Mouse (Mus musculus): ENCODE results near the gene Aig1. TPM values are rescaled to one million over a fixed set of nuclear protein-coding genes. Genes with fewer than 3 reads are reported as not detected.
A peak's percentile ranks its signal among the peaks of the same experiment; 100 is the strongest.
"Not testable (repeated sequence)": the region's sequence is repeated elsewhere in the genome, so short reads cannot be mapped to it uniquely, and the experiment has no call there.

The Aig1 gene
- polyA plus RNA-seq (2014; fragmentation: Nextera tagmentation; extraction: Ambion mirVana) = 35.3 and 39.1 TPM in 2 replicates

DNA sequence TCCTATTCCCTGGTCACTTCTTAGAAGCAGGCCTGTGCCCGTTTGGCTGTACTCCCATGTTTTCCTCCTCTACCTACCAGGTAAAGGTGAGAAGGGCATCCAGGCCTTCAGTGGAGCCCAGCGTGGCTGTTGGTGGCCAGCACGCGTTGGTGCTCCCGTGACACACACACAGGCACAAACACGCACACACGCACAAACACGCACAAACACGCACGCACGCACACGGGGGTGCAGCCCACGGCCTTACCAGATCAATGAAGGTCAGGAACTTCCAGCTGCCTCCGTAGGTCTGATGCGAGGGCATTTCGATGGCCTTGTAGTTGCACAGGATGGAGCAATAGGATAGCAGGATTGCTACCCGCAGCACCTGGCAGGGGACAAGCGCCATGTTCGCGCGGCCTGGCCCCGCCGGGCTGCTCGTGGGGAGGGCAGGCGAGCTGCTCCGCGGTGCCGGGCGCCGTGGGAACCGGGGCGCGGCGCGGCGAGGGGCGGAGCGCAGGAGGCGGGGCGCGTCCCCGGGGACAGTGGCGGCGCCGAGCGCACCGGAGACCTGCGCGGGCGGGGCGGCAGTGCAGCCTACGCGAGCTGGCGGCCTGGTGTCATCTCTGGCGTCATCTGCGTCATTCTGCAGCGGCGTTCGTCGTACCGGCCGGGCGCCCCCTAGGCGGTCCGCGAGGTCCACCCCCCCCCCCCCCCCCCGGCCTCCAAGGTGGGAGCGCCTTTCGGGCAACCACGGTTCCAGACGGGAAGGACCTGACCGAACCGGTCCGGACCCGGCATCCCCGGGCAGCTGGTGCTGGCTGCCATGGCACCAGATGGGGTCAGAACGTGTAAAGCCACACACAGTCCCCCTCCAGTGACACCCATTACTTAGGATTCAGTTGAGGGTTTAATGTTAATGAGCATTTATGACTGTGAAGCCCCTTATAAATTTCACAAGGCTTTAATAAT, at the start of gene Aig1:
Gene Aig1, minus strand, starts transcription at position 610 of the 951 bp plus-strand sequence.
- WGBS = 3% methylated on average over 48 of the region's 77 CpGs

GRCm38 (mm10) chr10:13916645-13917342, 48.0 kb upstream of the Aig1 start:
- 64% methylated on average over 12 of the region's 12 CpGs for WGBS
- Histone ChIP-seq H3K9me3 (ENCODE audit: control insufficient read depth, low read length) (no peaks in the 10 kb centered on the region), H3K9ac (ENCODE audit: low read depth, low read length) (no peak overlapping the region), H3K27ac (ENCODE audit: low read depth, low read length) (no peak overlapping the region), H3K4me2 (replicated peaks; ENCODE audit: low read depth, low read length) (no peak overlapping the region), H3K4me1 (ENCODE audit: control insufficient read depth, insufficient read depth, low read length) (no peaks in the 10 kb centered on the region), H3K27me3 (ENCODE audit: control insufficient read depth, insufficient read depth, low read length) (no peaks in the 10 kb centered on the region), H3K36me3 (ENCODE audit: control insufficient read depth, insufficient read depth, low read length) (no peaks in the 10 kb centered on the region), H3K4me3 (ENCODE audit: low read length) (no peak overlapping the region)
- ATAC-seq (ENCODE audit: low FRiP score, low TSS enrichment) = no peak

More for the DNA sequence above, at the start of gene Aig1:
- H3K27me3 ChIP-seq (ENCODE audit: control insufficient read depth, insufficient read depth, low read length) = no peaks in the 10 kb centered on the region
- peak within 1 kb of the TSS; percentile 75 for H3K9ac ChIP-seq (ENCODE audit: low read depth, low read length)
- H3K4me2 ChIP-seq (replicated peaks; ENCODE audit: low read depth, low read length) = peak within 1 kb of the TSS; percentile 79
- H3K27ac ChIP-seq (ENCODE audit: low read depth, low read length) = no peak within 1 kb of the TSS; the same call in 1 of the 2 replicates
- H3K4me1 ChIP-seq (ENCODE audit: control insufficient read depth, insufficient read depth, low read length) = peaks cover 4% of the 10 kb centered on the region; the same call in 1 of the 2 replicates
- H3K36me3 ChIP-seq (ENCODE audit: control insufficient read depth, insufficient read depth, low read length) = no peaks in the 10 kb centered on the region
- 0 out of 2 replicates have a peak, but pooled peaks cover 3% of the 10 kb centered on the region for H3K9me3 ChIP-seq (ENCODE audit: control insufficient read depth, low read length)
- ATAC-seq (ENCODE audit: low FRiP score, low TSS enrichment) = peak; percentile 92
- H3K4me3 ChIP-seq (ENCODE audit: low read length) = peak within 1 kb of the TSS; percentile 72

- WGBS = 70% methylated on average over 3 of the region's 3 CpGs
- H3K9me3 ChIP-seq (ENCODE audit: control insufficient read depth, low read length) = no peaks in the 10 kb centered on the region
- no peak overlapping the region for H3K27ac ChIP-seq (ENCODE audit: low read depth, low read length)
Measured at GRCm38 (mm10) chr10:13915211-13915610, 46.4 kb upstream of the Aig1 start.

GRCm38 (mm10) chr10:13913689-13914088, 44.9 kb upstream of the Aig1 start:
- H3K9me3 ChIP-seq (ENCODE audit: control insufficient read depth, low read length) = no peaks in the 10 kb centered on the region; the same call in 1 of the 2 replicates
- ATAC-seq (ENCODE audit: low FRiP score, low TSS enrichment) = no peak
- no peak overlapping the region for H3K27ac ChIP-seq (ENCODE audit: low read depth, low read length)

More at GRCm38 (mm10) chr10:13915211-13915610, 46.4 kb upstream of the Aig1 start:
- Histone ChIP-seq H3K9ac (ENCODE audit: low read depth, low read length) (no peak overlapping the region), H3K4me3 (ENCODE audit: low read length) (no peak overlapping the region), H3K4me1 (ENCODE audit: control insufficient read depth, insufficient read depth, low read length) (no peaks in the 10 kb centered on the region), H3K27me3 (ENCODE audit: control insufficient read depth, insufficient read depth, low read length) (no peaks in the 10 kb centered on the region), H3K4me2 (replicated peaks; ENCODE audit: low read depth, low read length) (no peak overlapping the region), H3K36me3 (ENCODE audit: control insufficient read depth, insufficient read depth, low read length) (no peaks in the 10 kb centered on the region)
- no peak for ATAC-seq (ENCODE audit: low FRiP score, low TSS enrichment)

DNA sequence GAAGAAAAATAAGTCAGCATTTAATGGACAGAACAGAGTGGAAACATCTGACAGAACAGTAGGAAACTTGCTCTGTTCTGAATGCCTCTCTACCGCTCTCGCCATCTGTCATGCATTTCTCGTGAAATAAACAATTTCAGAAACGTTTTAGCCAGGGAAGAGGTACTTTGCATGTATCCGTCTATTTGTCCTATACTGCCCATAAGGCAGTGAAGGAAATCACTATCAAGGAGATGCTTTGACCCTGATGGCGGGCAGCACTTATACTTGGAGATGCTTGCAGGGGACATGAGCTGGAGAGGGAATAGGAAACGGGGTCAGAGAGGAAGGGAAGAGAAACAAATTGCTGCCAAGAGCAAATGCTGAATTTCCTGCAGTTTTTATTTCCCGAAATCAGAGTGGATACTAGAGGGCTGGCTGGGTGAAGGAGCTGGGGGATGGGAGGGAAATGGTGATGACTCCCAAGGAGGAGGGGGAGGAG, 37.5 kb upstream of the Aig1 start:
- no peaks in the 10 kb centered on the region; the same call in 1 of the 2 replicates for H3K9me3 ChIP-seq (ENCODE audit: control insufficient read depth, low read length)
- no peaks in the 10 kb centered on the region for H3K27me3 ChIP-seq (ENCODE audit: control insufficient read depth, insufficient read depth, low read length)
- H3K4me1 ChIP-seq (ENCODE audit: control insufficient read depth, insufficient read depth, low read length) = no peaks in the 10 kb centered on the region
- no peaks in the 10 kb centered on the region for H3K36me3 ChIP-seq (ENCODE audit: control insufficient read depth, insufficient read depth, low read length)
- H3K27ac ChIP-seq (ENCODE audit: low read depth, low read length) = no peak overlapping the region
- no peak overlapping the region for H3K4me2 ChIP-seq (replicated peaks; ENCODE audit: low read depth, low read length)
- no peak overlapping the region for H3K9ac ChIP-seq (ENCODE audit: low read depth, low read length)
- 64% methylated on average over 8 of the region's 8 CpGs for WGBS
- no peak for ATAC-seq (ENCODE audit: low FRiP score, low TSS enrichment)
- H3K4me3 ChIP-seq (ENCODE audit: low read length) = no peak overlapping the region

More at GRCm38 (mm10) chr10:13913689-13914088, 44.9 kb upstream of the Aig1 start:
- no peaks in the 10 kb centered on the region for H3K36me3 ChIP-seq (ENCODE audit: control insufficient read depth, insufficient read depth, low read length)
- H3K4me2 ChIP-seq (replicated peaks; ENCODE audit: low read depth, low read length) = no peak overlapping the region
- H3K4me3 ChIP-seq (ENCODE audit: low read length) = no peak overlapping the region
- H3K4me1 ChIP-seq (ENCODE audit: control insufficient read depth, insufficient read depth, low read length) = no peaks in the 10 kb centered on the region
- H3K9ac ChIP-seq (ENCODE audit: low read depth, low read length) = no peak overlapping the region
- no peaks in the 10 kb centered on the region for H3K27me3 ChIP-seq (ENCODE audit: control insufficient read depth, insufficient read depth, low read length)

GRCm38 (mm10) chr10:13905618-13906017, 36.8 kb upstream of the Aig1 start:
- no peaks in the 10 kb centered on the region for H3K4me1 ChIP-seq (ENCODE audit: control insufficient read depth, insufficient read depth, low read length)
- ATAC-seq (ENCODE audit: low FRiP score, low TSS enrichment) = no peak

DNA sequence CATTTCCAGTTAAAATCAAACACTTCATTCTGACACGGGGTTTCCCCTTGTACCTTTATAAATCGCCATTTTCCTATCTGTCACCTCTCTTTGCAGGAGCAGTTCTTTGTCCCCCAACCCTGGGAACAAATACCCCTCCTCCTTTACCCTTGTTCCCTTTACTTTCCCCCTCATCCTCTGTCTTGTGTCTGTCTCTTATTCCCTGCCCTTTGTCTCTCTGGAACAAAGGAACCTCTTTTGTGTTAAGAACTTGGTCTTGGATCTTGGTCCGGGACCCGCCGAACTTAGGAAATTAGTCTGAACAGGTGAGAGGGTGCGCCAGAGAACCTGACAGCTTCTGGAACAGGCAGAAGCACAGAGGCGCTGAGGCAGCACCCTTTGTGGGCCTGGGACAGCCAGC, 24.0 kb upstream of the Aig1 start:
- H3K9me3 ChIP-seq (ENCODE audit: control insufficient read depth, low read length); H3K4me2 ChIP-seq (replicated peaks; ENCODE audit: low read depth, low read length); H3K4me3 ChIP-seq (ENCODE audit: low read length); ATAC-seq (ENCODE audit: low FRiP score, low TSS enrichment); H3K36me3 ChIP-seq (ENCODE audit: control insufficient read depth, insufficient read depth, low read length); H3K4me1 ChIP-seq (ENCODE audit: control insufficient read depth, insufficient read depth, low read length); H3K27me3 ChIP-seq (ENCODE audit: control insufficient read depth, insufficient read depth, low read length); H3K27ac ChIP-seq (ENCODE audit: low read depth, low read length); H3K9ac ChIP-seq (ENCODE audit: low read depth, low read length): not testable (repeated sequence)
- WGBS = 95% methylated on average over 6 of the region's 7 CpGs

More at GRCm38 (mm10) chr10:13905618-13906017, 36.8 kb upstream of the Aig1 start:
- H3K4me3 ChIP-seq (ENCODE audit: low read length) = no peak overlapping the region
- H3K9me3 ChIP-seq (ENCODE audit: control insufficient read depth, low read length) = no peaks in the 10 kb centered on the region; the same call in 1 of the 2 replicates
- H3K27me3 ChIP-seq (ENCODE audit: control insufficient read depth, insufficient read depth, low read length) = no peaks in the 10 kb centered on the region
- WGBS = 89% methylated on average over 9 of the region's 9 CpGs
- H3K4me2 ChIP-seq (replicated peaks; ENCODE audit: low read depth, low read length) = no peak overlapping the region
- H3K9ac ChIP-seq (ENCODE audit: low read depth, low read length) = no peak overlapping the region
- no peaks in the 10 kb centered on the region for H3K36me3 ChIP-seq (ENCODE audit: control insufficient read depth, insufficient read depth, low read length)
- no peak overlapping the region for H3K27ac ChIP-seq (ENCODE audit: low read depth, low read length)

DNA sequence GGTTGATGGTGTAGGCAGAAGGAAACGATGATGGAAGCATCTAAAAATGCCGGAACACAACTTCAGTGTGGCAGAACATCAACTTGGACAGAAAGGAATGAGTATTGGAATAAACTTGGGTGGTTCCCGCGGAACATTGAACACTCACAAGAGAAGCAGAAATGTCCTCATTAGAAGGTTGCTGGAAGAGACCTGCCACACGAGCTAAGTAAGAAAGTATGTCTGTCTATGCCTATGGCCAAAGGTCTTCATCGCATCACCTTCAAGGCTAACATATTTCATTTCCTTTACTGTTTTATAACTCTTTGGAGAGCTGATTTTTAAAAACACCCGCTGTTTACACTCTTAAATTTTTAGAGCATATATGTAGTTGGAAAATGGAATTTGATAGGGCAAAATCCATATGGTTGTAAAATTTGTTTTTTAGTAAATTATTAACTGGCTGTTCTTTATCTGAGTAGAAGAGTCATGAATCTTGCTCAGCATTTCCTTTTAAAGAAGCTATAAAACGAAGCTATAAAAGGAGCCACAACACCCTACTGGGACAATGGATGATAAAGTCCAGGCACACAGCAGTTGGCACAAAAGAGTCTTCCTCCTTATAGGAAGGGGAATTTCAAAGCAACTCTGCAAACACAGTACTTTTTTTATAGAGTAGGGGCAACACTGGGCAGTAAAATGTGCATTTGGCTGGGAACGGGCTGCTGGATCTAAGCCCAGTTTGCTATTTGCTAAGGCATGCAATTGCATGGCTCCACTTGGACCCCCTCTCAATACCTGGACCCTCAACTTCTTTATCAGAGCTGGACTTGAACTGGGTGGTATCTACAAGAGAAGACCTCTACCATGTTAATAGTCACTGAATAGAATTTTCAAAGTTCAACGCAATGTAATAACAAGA, 14.4 kb upstream of the Aig1 start:
- WGBS = 79% methylated on average over 10 of the region's 10 CpGs
- no peak overlapping the region for H3K27ac ChIP-seq (ENCODE audit: low read depth, low read length)

More for the DNA sequence above, 14.4 kb upstream of the Aig1 start:
- no peak overlapping the region for H3K4me3 ChIP-seq (ENCODE audit: low read length)
- H3K9ac ChIP-seq (ENCODE audit: low read depth, low read length) = no peak overlapping the region
- H3K27me3 ChIP-seq (ENCODE audit: control insufficient read depth, insufficient read depth, low read length) = no peaks in the 10 kb centered on the region
- no peaks in the 10 kb centered on the region for H3K36me3 ChIP-seq (ENCODE audit: control insufficient read depth, insufficient read depth, low read length)
- ATAC-seq (ENCODE audit: low FRiP score, low TSS enrichment) = no peak
- no peaks in the 10 kb centered on the region for H3K4me1 ChIP-seq (ENCODE audit: control insufficient read depth, insufficient read depth, low read length)
- no peaks in the 10 kb centered on the region for H3K9me3 ChIP-seq (ENCODE audit: control insufficient read depth, low read length)
- no peak overlapping the region for H3K4me2 ChIP-seq (replicated peaks; ENCODE audit: low read depth, low read length)
